Mouse (Mus musculus) thymus, adult 2 months (tissue): ENCODE results near the gene Gm48552. TPM values are rescaled to one million over a fixed set of nuclear protein-coding genes. Genes with fewer than 3 reads are reported as not detected.

Experiments used
- DNase-seq: peaks from one replicate; pipeline ENCODE4 v3.0.0; 2021
- H3K27ac ChIP-seq: fragments of 200-500 bp; 2 replicates; pipeline ENCODE4 v1.5.1; 2012; ENCODE audit warnings: low read length, control low read depth; ENCODE audit not compliant: control insufficient read depth, insufficient read depth
- H3K27me3 ChIP-seq: fragments of 200-500 bp; 2 replicates; pipeline ENCODE4 v1.6.1; 2012; ENCODE audit warnings: mild to moderate bottlenecking, low read length, moderate library complexity, mixed read lengths; ENCODE audit not compliant: control insufficient read depth, insufficient read depth
- H3K36me3 ChIP-seq: fragments of 200-500 bp; 2 replicates; pipeline ENCODE4 v1.6.1; 2012; ENCODE audit warnings: mild to moderate bottlenecking, low read length, moderate library complexity; ENCODE audit not compliant: control insufficient read depth, insufficient read depth
- H3K4me1 ChIP-seq: fragments of 200-500 bp; replicated peaks from 2 replicates; pipeline ENCODE4 v1.6.1; 2012; ENCODE audit warnings: low read length; ENCODE audit not compliant: control insufficient read depth, insufficient read depth
- H3K4me3 ChIP-seq: fragments of 200-500 bp; 2 replicates; pipeline ENCODE4 v1.5.1; 2012; ENCODE audit warnings: mild to moderate bottlenecking, low read length, control low read depth, moderate library complexity; ENCODE audit not compliant: control insufficient read depth, insufficient read depth
- CTCF ChIP-seq: fragments of 200-500 bp; IDR thresholded peaks from 2 replicates; pipeline ENCODE4 v1.5.1; 2012; ENCODE audit warnings: mild to moderate bottlenecking, control low read depth, low read length, moderate library complexity, borderline replicate concordance; ENCODE audit not compliant: control insufficient read depth, poor library complexity, insufficient read depth; ENCODE audit errors: extremely low read depth
- POLR2A ChIP-seq: fragments of 200-500 bp; IDR thresholded peaks from 2 replicates; pipeline ENCODE4 v1.6.1; 2012; ENCODE audit warnings: mild to moderate bottlenecking, low read length, control low read depth, moderate library complexity; ENCODE audit not compliant: control insufficient read depth, poor library complexity, insufficient read depth; ENCODE audit errors: extremely low read depth
- WGBS: fragments of 180-500 bp; shearing (Covaris S2); methylation state at CpG from one replicate; pipeline ENCODE4 v1.1.7; 2018; 5-methylcytosine and 5-hydroxymethylcytosine counted together
- polyA plus RNA-seq: library from polyadenylated mRNA; depleted of rRNA; stranded (reverse); fragments of >200 nt; gene quantifications from 2 replicates; pipeline ENCODE4 v1.2.3, GENCODE M21; 2012

The Gm48552 gene
- polyA plus RNA-seq, 1 experiment = 8.4 TPM

DNA sequence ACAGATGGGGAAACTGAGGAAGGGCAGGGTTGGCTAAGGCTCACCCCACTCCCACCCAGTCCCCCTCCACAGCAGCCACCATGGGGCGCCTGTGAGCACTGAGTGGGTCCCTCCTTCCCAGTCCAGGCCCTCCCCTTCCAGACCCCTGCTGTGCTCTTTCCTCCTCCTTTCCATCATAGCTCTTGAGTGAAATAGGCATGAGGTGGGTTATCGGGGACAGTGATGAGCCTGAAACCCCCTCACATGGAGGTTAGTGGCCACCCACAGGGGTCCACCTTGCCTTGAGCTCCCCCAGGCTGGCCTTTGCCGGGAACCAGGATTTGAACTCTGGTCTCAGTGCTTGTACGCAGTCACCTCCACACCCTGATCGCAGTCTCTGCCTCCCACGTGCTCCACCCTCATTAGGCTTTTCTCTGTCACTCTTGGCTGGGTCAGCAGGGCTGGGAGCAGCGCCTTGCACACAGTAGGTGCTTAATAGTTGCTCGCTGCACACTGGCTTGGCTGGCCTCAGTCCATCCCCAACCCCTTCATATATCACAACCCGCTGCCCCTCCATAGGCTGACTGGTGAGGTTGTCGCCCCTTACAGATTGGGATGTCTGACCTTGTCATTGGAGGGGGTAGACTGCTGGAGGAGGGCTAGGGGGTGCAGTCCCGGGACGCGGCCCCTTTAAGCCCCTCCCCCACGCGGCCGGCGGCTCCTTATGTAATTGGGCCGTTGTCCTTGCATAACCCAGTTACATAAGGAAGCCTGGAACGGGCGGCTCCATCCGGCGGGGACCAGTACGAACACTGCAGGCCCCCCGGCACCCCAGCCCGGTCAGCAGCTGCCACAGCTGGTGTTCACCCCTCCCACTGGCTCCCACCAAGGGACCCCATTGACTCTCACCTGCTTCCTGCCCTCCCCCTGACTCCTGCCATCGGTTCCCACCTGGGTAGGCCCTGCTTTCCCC, 24.8 kb downstream of the Gm48552 start:
- 49% methylated on average over 26 of the region's 26 CpGs for WGBS
- Histone ChIP-seq H3K27me3 (no peaks in the 10 kb centered on the region), H3K4me3 (no peak overlapping the region; the same call in 1 of the 2 replicates), H3K36me3 (no peaks in the 10 kb centered on the region), H3K4me1 (peaks cover 12% of the 10 kb centered on the region), H3K27ac (peak overlapping the region; percentile 57; the same call in 1 of the 2 replicates)
- DNase-seq = no peak
- no peak for TF ChIP-seq CTCF
- TF ChIP-seq POLR2A = no peak

DNA sequence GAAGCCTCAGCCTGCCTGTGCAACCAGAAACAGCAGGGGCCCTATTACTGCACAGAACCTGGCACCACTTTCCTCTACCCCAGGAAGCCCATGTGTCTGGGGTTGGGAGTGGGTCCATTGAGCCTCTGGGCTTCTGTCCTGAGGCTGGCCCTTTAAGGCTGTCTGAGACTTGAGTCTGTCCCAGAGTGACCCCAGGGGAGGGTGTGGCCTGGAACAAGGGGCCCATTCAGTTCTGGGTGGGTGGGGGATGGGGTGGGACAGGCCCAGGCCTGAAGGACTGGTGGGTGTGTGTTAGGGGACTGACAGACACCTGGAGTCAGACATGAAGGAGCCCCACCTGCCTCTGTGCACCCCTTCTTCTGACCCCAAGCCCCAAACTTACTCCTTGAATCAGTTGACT, 25.9 kb downstream of the Gm48552 start:
- TF ChIP-seq POLR2A (no peak), CTCF (no peak)
- Histone ChIP-seq H3K27ac (peak overlapping the region; percentile 19), H3K36me3 (no peaks in the 10 kb centered on the region), H3K4me3 (no peak overlapping the region), H3K27me3 (no peaks in the 10 kb centered on the region), H3K4me1 (peaks cover 8% of the 10 kb centered on the region)
- no peak for DNase-seq

DNA sequence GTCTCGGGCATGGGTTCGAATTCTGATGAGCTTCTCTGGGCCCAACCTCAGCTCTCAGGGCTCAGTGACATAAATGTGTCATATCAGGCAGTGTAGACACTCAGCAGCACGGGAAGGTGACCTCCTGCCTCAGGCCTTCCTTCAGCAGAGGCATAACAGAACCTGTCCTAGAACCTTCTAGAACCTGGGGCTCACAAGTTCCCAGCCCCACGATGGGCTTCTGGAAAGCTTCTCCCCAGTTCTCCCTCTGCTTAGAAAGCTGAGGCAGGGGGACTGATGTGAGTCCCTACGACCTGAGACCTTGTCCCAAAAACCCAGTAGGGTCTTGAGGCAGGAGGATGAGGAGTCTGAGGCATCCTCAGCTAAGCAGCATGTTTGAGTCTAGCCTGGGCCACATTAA, 26.3 kb downstream of the Gm48552 start:
- H3K36me3 ChIP-seq = no peaks in the 10 kb centered on the region
- WGBS = 88% methylated on average over 5 of the region's 5 CpGs
- H3K27me3 ChIP-seq = no peaks in the 10 kb centered on the region
- DNase-seq = no peak
- TF ChIP-seq POLR2A = no peak
- peaks cover 8% of the 10 kb centered on the region for H3K4me1 ChIP-seq
- peak overlapping the region; percentile 19; the same call in 1 of the 2 replicates for H3K27ac ChIP-seq
- H3K4me3 ChIP-seq = no peak overlapping the region

DNA sequence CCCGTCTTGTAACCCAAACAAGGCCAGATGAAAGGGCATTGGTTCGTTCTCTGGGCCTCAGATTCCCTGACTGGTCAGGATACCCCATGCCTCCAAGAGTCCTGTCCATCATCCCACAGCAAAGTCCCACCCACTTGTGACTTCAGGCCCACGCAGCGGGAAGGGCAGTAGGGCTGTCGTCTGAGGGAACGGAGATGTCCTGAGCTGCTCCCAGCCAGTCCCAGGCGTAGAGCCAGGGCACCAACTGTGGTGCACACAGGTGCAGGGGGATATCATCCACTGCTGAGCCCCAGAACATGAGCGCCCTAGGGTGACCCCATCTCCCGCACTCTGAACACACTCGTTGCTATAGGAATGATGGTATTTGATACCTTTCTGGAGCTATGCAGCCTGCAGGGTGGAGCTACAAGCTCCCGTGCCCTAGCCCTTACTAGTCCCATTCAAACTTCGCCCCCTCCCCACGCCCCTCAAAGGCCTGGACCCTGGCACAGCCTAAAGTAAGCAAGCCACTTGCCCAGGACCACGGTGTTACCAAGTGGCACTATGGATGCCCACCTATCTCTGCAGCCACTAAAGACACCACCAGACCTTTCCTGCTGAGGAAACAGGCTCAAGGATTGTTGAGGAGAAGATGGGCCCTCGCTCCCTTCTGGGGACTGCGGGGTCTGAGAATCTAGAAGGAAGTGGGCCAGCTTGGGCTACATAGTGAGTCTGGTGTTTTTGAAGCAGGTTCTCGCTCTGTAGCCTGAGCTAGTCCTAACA, 26.9 kb downstream of the Gm48552 start:
- peaks cover 8% of the 10 kb centered on the region for H3K4me1 ChIP-seq
- H3K36me3 ChIP-seq = no peaks in the 10 kb centered on the region
- WGBS = 94% methylated on average over 17 of the region's 17 CpGs
- DNase-seq = no peak
- H3K27ac ChIP-seq = no peak overlapping the region
- no peaks in the 10 kb centered on the region for H3K27me3 ChIP-seq
- H3K4me3 ChIP-seq = no peak overlapping the region
- TF ChIP-seq CTCF = no peak
- TF ChIP-seq POLR2A = no peak

DNA sequence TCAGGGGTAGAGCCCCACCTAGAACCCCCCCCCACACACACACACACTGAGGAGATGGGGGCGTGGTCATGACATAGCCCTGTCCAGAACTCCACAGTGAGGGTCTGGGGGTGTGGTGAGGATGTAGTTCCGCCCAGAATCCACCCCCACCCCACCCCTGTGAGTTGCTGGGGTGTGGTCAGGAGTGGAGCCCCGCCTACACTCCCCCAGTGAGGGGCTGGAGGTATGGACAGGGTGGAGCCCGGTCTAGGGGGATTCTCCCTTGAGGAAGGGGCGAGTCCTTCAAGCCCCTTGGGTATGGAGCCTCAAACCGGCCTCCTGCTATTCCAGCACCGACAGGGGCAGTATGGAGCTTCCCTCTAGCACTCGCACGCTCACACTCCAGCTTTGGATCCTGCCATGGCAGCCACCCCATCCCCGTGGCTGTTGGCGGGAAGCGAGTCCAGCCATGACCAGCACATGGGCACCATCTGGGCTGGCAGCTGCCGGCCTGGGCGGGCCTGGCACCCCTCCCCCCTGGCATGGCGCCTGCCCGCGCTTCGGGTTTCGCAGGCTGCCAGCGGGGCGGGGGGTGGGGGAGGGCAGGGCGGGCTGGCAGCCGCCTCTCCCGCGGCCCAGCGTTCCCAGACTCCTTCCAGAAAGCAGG, 27.9 kb downstream of the Gm48552 start:
- Histone ChIP-seq H3K27ac (no peak overlapping the region), H3K36me3 (no peaks in the 10 kb centered on the region), H3K27me3 (no peaks in the 10 kb centered on the region), H3K4me1 (peaks cover 8% of the 10 kb centered on the region), H3K4me3 (peak overlapping the region; percentile 19; the same call in 1 of the 2 replicates)
- TF ChIP-seq CTCF (0 out of 2 replicates have a peak, but pooled peaks have one; percentile 23), POLR2A (no peak)
- no peak for DNase-seq
- WGBS = 15% methylated on average over 26 of the region's 26 CpGs

DNA sequence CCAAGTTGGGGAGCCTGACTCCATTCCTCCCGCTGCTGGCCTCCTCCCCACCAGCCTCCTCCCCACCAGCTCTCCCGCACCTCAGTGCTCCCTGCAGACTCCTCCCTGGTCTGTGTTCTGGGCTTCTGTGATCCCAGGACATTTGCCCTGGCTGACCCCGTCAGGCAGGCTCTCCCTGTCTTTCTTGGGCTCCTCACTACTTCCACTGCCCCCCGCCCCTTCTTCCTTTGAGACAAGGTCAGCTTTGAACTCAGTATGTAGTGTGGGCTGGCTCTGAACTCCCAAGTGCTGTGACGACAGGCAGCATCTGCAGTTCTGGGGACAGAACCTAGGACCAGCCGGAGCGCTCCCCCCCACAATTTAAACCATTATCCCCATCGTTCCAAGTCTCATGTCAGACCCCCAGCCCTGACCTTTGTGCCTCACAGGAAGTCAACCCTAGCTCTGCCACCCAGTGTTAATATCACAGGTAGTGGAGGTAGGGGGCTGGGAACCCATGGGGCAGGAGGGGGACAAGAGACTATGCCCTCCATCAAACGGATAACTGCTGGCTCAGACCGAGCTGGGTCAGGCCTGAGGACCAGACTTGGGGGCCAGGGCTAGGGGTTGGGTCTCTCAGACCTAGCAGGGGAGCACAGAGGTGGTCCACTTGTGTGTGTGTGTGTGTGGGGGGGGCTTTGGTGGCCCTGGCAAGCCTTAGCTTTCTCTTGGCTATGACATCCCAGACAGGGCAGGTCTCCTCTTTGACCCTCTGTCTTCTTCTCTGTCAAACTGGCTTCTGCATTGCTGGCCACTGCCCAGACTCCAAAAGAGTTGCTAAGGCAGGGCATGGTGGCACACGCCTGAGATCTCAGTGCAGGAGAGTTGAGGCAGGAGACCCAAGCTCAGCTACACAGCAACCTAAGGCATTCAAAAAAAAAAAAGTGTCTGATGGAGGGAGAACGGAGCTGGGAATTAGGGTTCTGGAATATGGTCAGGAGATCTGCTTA, 28.7 kb downstream of the Gm48552 start:
- Histone ChIP-seq H3K36me3 (no peaks in the 10 kb centered on the region), H3K4me1 (peaks cover 8% of the 10 kb centered on the region), H3K27ac (no peak overlapping the region), H3K27me3 (no peaks in the 10 kb centered on the region), H3K4me3 (no peak overlapping the region)
- WGBS = 79% methylated on average over 12 of the region's 12 CpGs
- TF ChIP-seq POLR2A (no peak), CTCF (no peak)
- no peak for DNase-seq
